Mouse (Mus musculus): ENCODE data around the gene Osbpl9. TPM values are rescaled to one million over a fixed set of nuclear protein-coding genes. Genes with fewer than 3 reads are reported as not detected.

Osbpl9 gene
- polyA plus RNA-seq, 1 experiment from 2014 or later, result 45.0 TPM

DNA sequence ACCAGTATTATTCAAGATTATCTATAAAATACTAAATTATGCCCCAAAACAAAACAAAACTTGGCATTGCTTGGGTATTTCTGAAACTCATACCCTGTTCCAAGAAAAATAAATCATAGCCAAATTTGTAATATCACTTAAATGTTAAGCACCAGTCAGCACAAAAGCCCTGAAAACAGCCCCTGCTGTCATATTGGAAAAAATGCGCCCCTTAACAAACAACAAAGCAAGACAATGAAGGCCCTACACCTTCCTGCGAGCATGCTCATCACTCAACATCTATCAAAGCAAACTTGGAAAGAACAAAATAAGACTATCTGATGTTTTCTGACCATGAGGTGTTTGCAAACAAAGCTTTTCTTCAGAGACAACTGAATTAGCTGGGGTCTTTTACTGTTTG lies 91.1 kb downstream of the Osbpl9 start:
- DNase-seq (ENCODE audit: low spot score) (no peak), ATAC-seq (ENCODE audit: low FRiP score, low TSS enrichment) (no peak)
- H3K9me3 ChIP-seq (ENCODE audit: control insufficient read depth, low read length), result no peaks in the 10 kb centered on the region
- no peak overlapping the region for H3K27ac ChIP-seq (replicated peaks)
- H3K4me2 ChIP-seq (replicated peaks; ENCODE audit: low read depth), result no peak overlapping the region
- H3K27me3 ChIP-seq (ENCODE audit: control insufficient read depth, insufficient read depth, low read length), result no peaks in the 10 kb centered on the region
- TF ChIP-seq CTCF (IDR thresholded peaks at IDR 0.05; ENCODE audit: low read depth) (no peak), EP300 (optimal IDR thresholded peaks at IDR 0.05) (no peak)
- no peak overlapping the region for H3K9ac ChIP-seq (ENCODE audit: low read length)
- 85% methylated on average over 2 of the region's 2 CpGs for WGBS
- H3K4me3 ChIP-seq (ENCODE audit: low read depth, low read length), result no peak overlapping the region
- no peaks in the 10 kb centered on the region; the same call in 1 of the 2 replicates for H3K4me1 ChIP-seq (replicated peaks; ENCODE audit: control insufficient read depth, insufficient read depth)
- H3K36me3 ChIP-seq (ENCODE audit: control insufficient read depth, insufficient read depth, low read length), result no peaks in the 10 kb centered on the region

DNA sequence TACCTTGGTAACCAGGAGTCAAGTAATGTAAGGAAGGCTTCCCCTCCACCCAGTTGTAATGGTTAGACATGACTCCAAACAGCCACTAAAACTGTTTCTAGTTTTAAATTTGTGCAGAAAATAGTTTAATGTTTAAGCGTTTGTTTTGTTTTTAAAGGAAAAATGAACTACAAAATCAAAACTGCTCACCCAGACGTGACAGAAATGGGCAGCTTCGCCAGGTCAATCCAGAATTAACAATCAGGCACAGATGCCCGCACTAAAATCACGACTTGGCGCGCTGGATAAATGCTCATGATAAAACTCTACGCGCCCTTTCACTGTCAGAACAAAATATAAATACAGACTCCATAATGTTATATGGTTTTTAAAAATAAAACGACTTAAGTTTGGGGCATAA lies 92.4 kb downstream of the Osbpl9 start:
- Histone ChIP-seq H3K4me3 (ENCODE audit: low read depth, low read length) (no peak overlapping the region), H3K27ac (replicated peaks) (no peak overlapping the region), H3K27me3 (ENCODE audit: control insufficient read depth, insufficient read depth, low read length) (no peaks in the 10 kb centered on the region), H3K4me1 (replicated peaks; ENCODE audit: control insufficient read depth, insufficient read depth) (no peaks in the 10 kb centered on the region), H3K36me3 (ENCODE audit: control insufficient read depth, insufficient read depth, low read length) (no peaks in the 10 kb centered on the region), H3K9me3 (ENCODE audit: control insufficient read depth, low read length) (no peaks in the 10 kb centered on the region), H3K4me2 (replicated peaks; ENCODE audit: low read depth) (no peak overlapping the region), H3K9ac (ENCODE audit: low read length) (no peak overlapping the region)
- WGBS, result 85% methylated on average over 10 of the region's 10 CpGs
- no peak for DNase-seq (ENCODE audit: low spot score)
- no peak for TF ChIP-seq EP300 (optimal IDR thresholded peaks at IDR 0.05)
- TF ChIP-seq CTCF (IDR thresholded peaks at IDR 0.05; ENCODE audit: low read depth), result no peak
- no peak for ATAC-seq (ENCODE audit: low FRiP score, low TSS enrichment)

DNA sequence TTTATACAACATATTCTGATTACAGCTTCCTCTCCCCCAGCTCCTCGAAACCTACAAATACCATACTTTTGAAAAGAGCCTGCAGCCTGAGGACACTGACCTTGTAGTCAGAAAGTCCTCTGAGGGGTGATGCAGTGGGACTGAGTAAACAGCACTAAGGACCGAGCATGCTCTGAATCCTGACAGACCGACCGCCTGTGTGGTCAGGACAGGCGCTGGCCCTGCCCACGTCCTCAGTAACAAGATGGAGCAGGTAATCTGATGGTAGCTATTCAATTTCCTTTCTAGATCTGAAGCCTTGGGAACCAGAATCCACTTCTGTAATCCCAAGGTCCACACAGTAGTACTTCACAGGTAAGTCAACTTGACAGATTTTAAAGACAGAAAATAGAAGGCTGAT lies 93.1 kb downstream of the Osbpl9 start:
- WGBS, result 66% methylated on average over 6 of the region's 6 CpGs
- no peak overlapping the region for H3K4me3 ChIP-seq (ENCODE audit: low read depth, low read length)
- ATAC-seq (ENCODE audit: low FRiP score, low TSS enrichment), result no peak
- no peaks in the 10 kb centered on the region for H3K27me3 ChIP-seq (ENCODE audit: control insufficient read depth, insufficient read depth, low read length)
- H3K27ac ChIP-seq (replicated peaks), result no peak overlapping the region
- no peaks in the 10 kb centered on the region for H3K36me3 ChIP-seq (ENCODE audit: control insufficient read depth, insufficient read depth, low read length)
- no peaks in the 10 kb centered on the region for H3K4me1 ChIP-seq (replicated peaks; ENCODE audit: control insufficient read depth, insufficient read depth)
- no peak overlapping the region for H3K4me2 ChIP-seq (replicated peaks; ENCODE audit: low read depth)
- DNase-seq (ENCODE audit: low spot score), result no peak
- no peak for TF ChIP-seq CTCF (IDR thresholded peaks at IDR 0.05; ENCODE audit: low read depth)
- H3K9ac ChIP-seq (ENCODE audit: low read length), result no peak overlapping the region
- no peaks in the 10 kb centered on the region for H3K9me3 ChIP-seq (ENCODE audit: control insufficient read depth, low read length)

DNA sequence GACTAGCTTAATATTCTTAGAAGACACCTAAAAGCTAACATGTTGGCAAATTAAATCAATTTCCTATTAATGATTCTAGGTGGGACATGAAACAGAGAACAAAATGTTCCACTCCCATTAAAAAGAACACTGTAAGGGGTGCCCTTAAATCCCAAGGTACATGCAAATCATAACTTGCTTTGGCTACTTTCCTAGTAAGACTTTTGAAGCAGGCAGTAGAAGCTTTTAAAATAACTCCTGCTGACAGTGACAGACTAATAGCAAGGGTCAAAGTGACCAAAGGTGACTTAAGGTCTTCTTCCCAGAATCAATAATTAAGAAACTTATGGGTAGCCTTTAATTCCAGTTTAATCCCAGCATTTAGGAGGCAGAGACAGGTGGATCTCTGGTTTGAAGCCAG lies 95.5 kb downstream of the Osbpl9 start:
- no peak overlapping the region for H3K4me3 ChIP-seq (ENCODE audit: low read depth, low read length)
- no peaks in the 10 kb centered on the region for H3K27me3 ChIP-seq (ENCODE audit: control insufficient read depth, insufficient read depth, low read length)
- no peak for ATAC-seq (ENCODE audit: low FRiP score, low TSS enrichment)
- H3K27ac ChIP-seq (replicated peaks), result no peak overlapping the region
- no peak overlapping the region for H3K4me2 ChIP-seq (replicated peaks; ENCODE audit: low read depth)
- H3K9me3 ChIP-seq (ENCODE audit: control insufficient read depth, low read length), result no peaks in the 10 kb centered on the region
- no peaks in the 10 kb centered on the region for H3K4me1 ChIP-seq (replicated peaks; ENCODE audit: control insufficient read depth, insufficient read depth)
- no peak overlapping the region for H3K9ac ChIP-seq (ENCODE audit: low read length)
- no peak for DNase-seq (ENCODE audit: low spot score)
- TF ChIP-seq CTCF (IDR thresholded peaks at IDR 0.05; ENCODE audit: low read depth) (no peak), EP300 (optimal IDR thresholded peaks at IDR 0.05) (peak; percentile 21)
- no peaks in the 10 kb centered on the region for H3K36me3 ChIP-seq (ENCODE audit: control insufficient read depth, insufficient read depth, low read length)

DNA sequence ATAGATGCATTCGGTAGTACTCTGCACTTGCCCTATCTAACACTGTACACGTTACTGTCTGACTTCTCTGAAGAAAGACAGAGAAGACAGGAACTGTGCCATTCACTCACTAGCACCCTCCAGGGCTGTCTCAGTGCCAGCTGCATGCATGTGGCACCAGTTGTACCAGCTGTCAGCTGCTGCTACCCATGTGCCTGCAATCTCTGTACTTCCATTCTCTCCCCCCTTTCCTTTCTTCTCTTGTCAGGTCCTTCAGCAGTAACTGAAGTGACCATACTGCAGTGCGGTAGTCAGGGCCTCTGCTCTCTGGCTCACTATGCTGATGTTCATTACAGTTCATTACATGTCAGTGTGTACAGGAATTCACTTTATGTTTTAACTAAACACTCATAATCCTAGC lies 96.0 kb downstream of the Osbpl9 start:
- H3K36me3 ChIP-seq (ENCODE audit: control insufficient read depth, insufficient read depth, low read length), result peaks cover 5% of the 10 kb centered on the region; the same call in 1 of the 2 replicates
- no peak overlapping the region for H3K4me3 ChIP-seq (ENCODE audit: low read depth, low read length)
- TF ChIP-seq CTCF (IDR thresholded peaks at IDR 0.05; ENCODE audit: low read depth), result no peak
- TF ChIP-seq EP300 (optimal IDR thresholded peaks at IDR 0.05), result no peak
- DNase-seq (ENCODE audit: low spot score) (no peak), ATAC-seq (ENCODE audit: low FRiP score, low TSS enrichment) (no peak)
- no peak overlapping the region for H3K9ac ChIP-seq (ENCODE audit: low read length)
- H3K27me3 ChIP-seq (ENCODE audit: control insufficient read depth, insufficient read depth, low read length), result no peaks in the 10 kb centered on the region
- no peak overlapping the region for H3K4me2 ChIP-seq (replicated peaks; ENCODE audit: low read depth)
- H3K27ac ChIP-seq (replicated peaks), result 0 out of 2 replicates have a peak overlapping the region, but pooled peaks have one; percentile 3
- H3K4me1 ChIP-seq (replicated peaks; ENCODE audit: control insufficient read depth, insufficient read depth), result no peaks in the 10 kb centered on the region
- 58% methylated on average over 3 of the region's 3 CpGs for WGBS
- H3K9me3 ChIP-seq (ENCODE audit: control insufficient read depth, low read length), result no peaks in the 10 kb centered on the region

DNA sequence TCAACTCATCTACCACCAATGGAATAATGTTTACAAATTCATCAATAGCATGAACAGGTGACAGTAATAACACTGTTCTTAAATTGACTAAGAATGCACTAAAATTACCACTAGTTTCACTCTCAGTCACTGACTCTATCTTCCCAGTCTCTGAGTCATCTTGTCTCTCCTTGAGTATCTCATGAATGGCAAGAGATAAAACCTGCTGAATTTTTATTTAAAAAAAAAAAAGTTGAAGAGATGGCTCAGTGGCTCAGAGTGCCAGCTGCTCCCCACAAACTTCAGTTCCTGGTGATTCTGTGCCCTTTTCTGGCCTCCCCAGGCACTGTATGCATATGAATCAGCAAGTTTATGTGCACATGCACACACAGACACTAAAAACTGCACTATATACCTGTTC lies 96.8 kb downstream of the Osbpl9 start:
- no peak overlapping the region for H3K4me2 ChIP-seq (replicated peaks; ENCODE audit: low read depth)
- DNase-seq (ENCODE audit: low spot score), result no peak
- H3K4me3 ChIP-seq (ENCODE audit: low read depth, low read length), result no peak overlapping the region
- no peaks in the 10 kb centered on the region for H3K27me3 ChIP-seq (ENCODE audit: control insufficient read depth, insufficient read depth, low read length)
- no peaks in the 10 kb centered on the region for H3K9me3 ChIP-seq (ENCODE audit: control insufficient read depth, low read length)
- no peak overlapping the region for H3K27ac ChIP-seq (replicated peaks)
- ATAC-seq (ENCODE audit: low FRiP score, low TSS enrichment), result no peak
- no peak overlapping the region for H3K9ac ChIP-seq (ENCODE audit: low read length)
- no peaks in the 10 kb centered on the region for H3K4me1 ChIP-seq (replicated peaks; ENCODE audit: control insufficient read depth, insufficient read depth)
- TF ChIP-seq EP300 (optimal IDR thresholded peaks at IDR 0.05) (no peak), CTCF (IDR thresholded peaks at IDR 0.05; ENCODE audit: low read depth) (no peak)
- H3K36me3 ChIP-seq (ENCODE audit: control insufficient read depth, insufficient read depth, low read length), result peaks cover 5% of the 10 kb centered on the region; the same call in 1 of the 2 replicates

All from stomach, postnatal 0 days (tissue).